Mouse (Mus musculus) heart, embryonic 15.5 days (tissue): ENCODE results near the gene Gpr37. TPM values are rescaled to one million over a fixed set of nuclear protein-coding genes. Genes with fewer than 3 reads are reported as not detected.

ENCODE experiments used
- ATAC-seq: fragments of 200-750 bp; cut with Nextera tagmentation; replicated peaks from 2 replicates; pipeline ENCODE4 v1.8.0; 2017; ENCODE audit warnings: low read depth, moderate TSS enrichment; ENCODE audit not compliant: insufficient number of reproducible peaks, insufficient read depth, low FRiP score
- H3K27ac ChIP-seq: fragments of 300-500 bp; sonication (generic); 2 replicates; pipeline ENCODE4 v1.5.1; 2015; ENCODE audit warnings: mild to moderate bottlenecking, inconsistent platforms
- H3K27me3 ChIP-seq: fragments of 300-500 bp; sonication (generic); 2 replicates; pipeline ENCODE4 v1.6.1; 2015; ENCODE audit warnings: inconsistent platforms
- H3K36me3 ChIP-seq: fragments of 300-500 bp; sonication (generic); 2 replicates; pipeline ENCODE4 v1.6.1; 2015; ENCODE audit warnings: mild to moderate bottlenecking, inconsistent platforms
- H3K4me1 ChIP-seq: fragments of 300-500 bp; sonication (generic); replicated peaks from 2 replicates; pipeline ENCODE4 v1.6.1; 2015; ENCODE audit warnings: inconsistent platforms
- H3K4me2 ChIP-seq: fragments of 300-500 bp; sonication (generic); 2 replicates; pipeline ENCODE4 v1.6.1; 2015; ENCODE audit warnings: inconsistent platforms, mild to moderate bottlenecking, moderate library complexity
- H3K4me3 ChIP-seq: fragments of 300-500 bp; sonication (generic); 2 replicates; pipeline ENCODE4 v1.5.1; 2015; ENCODE audit warnings: mild to moderate bottlenecking, inconsistent platforms
- H3K9ac ChIP-seq: fragments of 300-500 bp; sonication (generic); 2 replicates; pipeline ENCODE4 v1.6.1; 2015; ENCODE audit warnings: mild to moderate bottlenecking, inconsistent platforms
- H3K9me3 ChIP-seq: fragments of 300-500 bp; sonication (generic); replicated peaks from 2 replicates; pipeline ENCODE4 v1.6.1; 2016; ENCODE audit warnings: inconsistent platforms
- WGBS: fragments of 180-500 bp; shearing (Covaris S2); methylation state at CpG from one replicate; pipeline ENCODE4 v1.1.7; 2015; ENCODE audit warnings: mixed read lengths; 5-methylcytosine and 5-hydroxymethylcytosine counted together
- polyA plus RNA-seq: library from polyadenylated mRNA; unstranded; fragments of >200 nt; fragmentation: Nextera tagmentation; extraction: Ambion mirVana; gene quantifications from 2 replicates; pipeline ENCODE4 v1.2.1, GENCODE M21; 2015

Gene Gpr37
- polyA plus RNA-seq, result 1.4 and 1.7 TPM in 2 replicates

DNA sequence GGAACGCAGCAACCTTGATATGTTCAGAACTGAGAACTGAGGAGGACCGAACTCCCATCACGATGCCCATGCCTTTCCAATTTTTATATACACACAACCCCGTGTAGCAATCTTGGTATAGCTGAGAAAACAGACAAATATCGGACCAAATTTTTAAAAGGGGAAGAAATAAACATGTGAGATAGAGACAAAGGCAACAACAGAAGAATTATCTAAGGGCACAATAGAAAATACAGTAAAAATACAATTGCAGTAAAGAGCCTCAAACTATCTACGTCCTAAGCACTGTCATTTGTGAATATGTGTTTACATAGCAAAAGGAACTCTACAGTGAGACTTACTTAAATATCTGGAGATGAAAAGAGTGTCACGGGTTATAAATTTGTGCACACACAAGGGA is at the start of gene Gpr37:
TSS of gene Gpr37 (minus strand) at position 101 of the 400 bp plus-strand sequence.
- Histone ChIP-seq H3K4me2 (peak within 1 kb of the TSS; percentile 93), H3K27ac (peak within 1 kb of the TSS; percentile 38), H3K9me3 (no peaks in the 10 kb centered on the region), H3K36me3 (no peaks in the 10 kb centered on the region), H3K4me3 (peak within 1 kb of the TSS; percentile 64), H3K27me3 (peaks cover 7% of the 10 kb centered on the region), H3K9ac (peak within 1 kb of the TSS; percentile 42), H3K4me1 (peaks cover 14% of the 10 kb centered on the region)
- WGBS, result 30% methylated on average over 7 of the region's 7 CpGs
- ATAC-seq, result no peak

DNA sequence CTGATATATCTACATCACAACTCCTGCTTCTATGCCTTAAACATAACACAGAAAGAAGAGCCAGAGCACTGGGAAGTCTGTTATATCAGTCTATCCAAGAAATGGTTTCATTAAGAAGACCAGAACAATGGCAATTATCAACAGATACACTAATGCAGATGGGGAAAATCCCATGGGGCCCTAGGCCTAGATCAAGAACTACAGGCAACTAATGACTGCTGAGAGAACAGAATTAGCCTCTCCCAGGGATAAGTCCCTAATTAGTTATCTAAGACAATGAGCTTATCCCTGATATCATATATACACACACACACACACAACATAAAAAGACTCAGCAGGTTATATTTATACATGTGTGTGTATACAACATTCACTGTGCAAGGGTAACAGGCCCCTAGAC is 46.0 kb upstream of the Gpr37 start:
- no peak overlapping the region for H3K27ac ChIP-seq
- no peak for ATAC-seq
- H3K4me1 ChIP-seq, result no peaks in the 10 kb centered on the region
- no peaks in the 10 kb centered on the region for H3K27me3 ChIP-seq
- no peak overlapping the region for H3K9ac ChIP-seq
- no peaks in the 10 kb centered on the region for H3K36me3 ChIP-seq
- no peaks in the 10 kb centered on the region for H3K9me3 ChIP-seq
- no peak overlapping the region for H3K4me2 ChIP-seq
- no peak overlapping the region for H3K4me3 ChIP-seq

- Histone ChIP-seq H3K27ac (no peak overlapping the region), H3K4me3 (no peak overlapping the region), H3K9me3 (no peaks in the 10 kb centered on the region), H3K4me1 (no peaks in the 10 kb centered on the region), H3K36me3 (no peaks in the 10 kb centered on the region), H3K4me2 (no peak overlapping the region), H3K27me3 (no peaks in the 10 kb centered on the region), H3K9ac (no peak overlapping the region)
- no peak for ATAC-seq
- WGBS, result 70% methylated on average over 1 of the region's 1 CpGs
Observed at GRCm38 (mm10) chr6:25726560-25726959, 36.0 kb upstream of the Gpr37 start.

DNA sequence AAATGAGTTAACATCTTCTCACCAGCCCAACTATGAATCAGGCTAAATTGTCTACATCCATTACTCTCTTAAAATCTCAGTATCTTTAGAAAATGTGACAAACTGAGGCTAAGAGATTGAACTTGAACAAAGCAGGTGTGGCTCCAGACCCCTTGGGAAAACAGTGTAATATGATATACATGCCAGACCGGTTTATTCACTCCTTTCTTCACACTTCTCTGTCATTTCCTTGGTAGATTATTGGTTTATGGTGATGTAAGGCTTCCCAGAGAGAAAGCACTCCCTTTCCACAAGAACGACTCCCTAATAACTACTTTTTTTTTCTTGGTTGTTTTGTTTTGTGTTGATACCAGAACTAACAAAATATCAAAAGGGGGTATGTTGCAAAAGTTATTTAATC is 20.1 kb upstream of the Gpr37 start:
- Histone ChIP-seq H3K4me1 (no peaks in the 10 kb centered on the region), H3K9ac (no peak overlapping the region), H3K4me3 (no peak overlapping the region), H3K9me3 (no peaks in the 10 kb centered on the region), H3K4me2 (no peak overlapping the region), H3K27ac (no peak overlapping the region), H3K27me3 (no peaks in the 10 kb centered on the region), H3K36me3 (no peaks in the 10 kb centered on the region)
- WGBS, result 19% methylated on average over 2 of the region's 2 CpGs
- no peak for ATAC-seq

DNA sequence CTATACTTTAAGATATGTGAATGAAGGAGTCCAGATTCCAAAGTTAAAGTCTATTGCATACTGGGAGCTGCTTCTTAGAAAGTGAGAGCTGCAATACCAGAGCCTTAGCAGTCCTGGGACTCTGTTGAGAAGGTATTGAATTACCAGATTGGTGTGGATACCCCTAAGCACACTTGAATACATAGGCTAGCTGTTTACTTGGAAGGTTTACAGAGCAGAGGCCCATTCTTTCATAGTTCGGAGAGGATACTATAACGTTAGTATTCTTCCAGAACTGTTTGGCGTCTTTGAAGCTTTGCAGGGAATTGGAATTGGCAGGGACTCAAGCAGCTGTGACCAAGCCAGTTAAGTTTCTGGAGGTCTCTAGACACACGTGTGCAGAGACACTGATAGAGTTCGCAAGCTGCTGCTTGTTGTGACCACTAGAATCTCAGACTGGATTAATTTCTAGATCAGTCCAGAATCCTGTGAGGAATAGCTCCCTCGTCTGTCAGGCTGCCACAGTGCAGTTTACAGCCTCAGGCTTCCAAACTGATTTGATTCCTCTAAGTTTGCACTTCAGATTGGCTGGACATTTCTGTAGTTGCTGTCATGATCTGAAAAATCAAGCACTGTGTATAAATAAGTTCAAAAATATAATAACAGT is 18.8 kb upstream of the Gpr37 start:
- WGBS, result 33% methylated on average over 6 of the region's 6 CpGs
- Histone ChIP-seq H3K9ac (no peak overlapping the region), H3K4me3 (no peak overlapping the region), H3K27me3 (no peaks in the 10 kb centered on the region), H3K4me1 (no peaks in the 10 kb centered on the region), H3K36me3 (no peaks in the 10 kb centered on the region), H3K4me2 (no peak overlapping the region), H3K27ac (no peak overlapping the region), H3K9me3 (no peaks in the 10 kb centered on the region)
- peak; percentile 22; the same call in 1 of the 2 replicates for ATAC-seq

DNA sequence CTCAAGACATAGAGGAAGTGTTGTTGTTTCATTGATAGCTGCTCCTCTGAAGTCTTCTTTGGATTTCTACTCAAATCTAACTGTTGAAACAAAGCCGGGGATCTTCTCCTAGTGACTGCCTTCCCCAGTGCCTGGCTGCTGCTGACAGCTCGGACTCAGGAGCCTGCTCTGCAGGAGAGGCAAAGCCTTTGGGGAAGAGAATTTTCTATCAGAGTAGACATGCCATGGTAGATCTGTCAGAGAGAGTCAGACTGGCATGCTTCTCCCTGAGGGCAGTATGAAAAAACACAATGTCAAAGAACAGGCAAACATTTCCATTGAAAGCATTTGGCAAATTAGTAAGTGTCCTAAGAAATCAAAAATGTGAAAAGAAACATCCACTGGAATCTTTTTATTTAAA is 9.4 kb upstream of the Gpr37 start:
- Histone ChIP-seq H3K4me1 (no peaks in the 10 kb centered on the region), H3K4me2 (no peak overlapping the region), H3K27ac (no peak overlapping the region), H3K36me3 (no peaks in the 10 kb centered on the region), H3K9me3 (no peaks in the 10 kb centered on the region), H3K4me3 (no peak overlapping the region), H3K27me3 (no peaks in the 10 kb centered on the region), H3K9ac (no peak overlapping the region)
- ATAC-seq, result no peak
- WGBS, result 19% methylated on average over 2 of the region's 2 CpGs

- H3K36me3 ChIP-seq, result no peaks in the 10 kb centered on the region
- peak overlapping the region; percentile 93 for H3K4me2 ChIP-seq
- peaks cover 7% of the 10 kb centered on the region for H3K27me3 ChIP-seq
- peak; percentile 48 for ATAC-seq
- H3K4me3 ChIP-seq, result peak overlapping the region; percentile 64
- peak overlapping the region; percentile 42 for H3K9ac ChIP-seq
- H3K4me1 ChIP-seq, result peaks cover 14% of the 10 kb centered on the region
- no peaks in the 10 kb centered on the region for H3K9me3 ChIP-seq
- H3K27ac ChIP-seq, result peak overlapping the region; percentile 38
- 3% methylated on average over 5 of the region's 5 CpGs for WGBS
Observed at GRCm38 (mm10) chr6:25690284-25690605, 284 bp downstream of the Gpr37 start.

DNA sequence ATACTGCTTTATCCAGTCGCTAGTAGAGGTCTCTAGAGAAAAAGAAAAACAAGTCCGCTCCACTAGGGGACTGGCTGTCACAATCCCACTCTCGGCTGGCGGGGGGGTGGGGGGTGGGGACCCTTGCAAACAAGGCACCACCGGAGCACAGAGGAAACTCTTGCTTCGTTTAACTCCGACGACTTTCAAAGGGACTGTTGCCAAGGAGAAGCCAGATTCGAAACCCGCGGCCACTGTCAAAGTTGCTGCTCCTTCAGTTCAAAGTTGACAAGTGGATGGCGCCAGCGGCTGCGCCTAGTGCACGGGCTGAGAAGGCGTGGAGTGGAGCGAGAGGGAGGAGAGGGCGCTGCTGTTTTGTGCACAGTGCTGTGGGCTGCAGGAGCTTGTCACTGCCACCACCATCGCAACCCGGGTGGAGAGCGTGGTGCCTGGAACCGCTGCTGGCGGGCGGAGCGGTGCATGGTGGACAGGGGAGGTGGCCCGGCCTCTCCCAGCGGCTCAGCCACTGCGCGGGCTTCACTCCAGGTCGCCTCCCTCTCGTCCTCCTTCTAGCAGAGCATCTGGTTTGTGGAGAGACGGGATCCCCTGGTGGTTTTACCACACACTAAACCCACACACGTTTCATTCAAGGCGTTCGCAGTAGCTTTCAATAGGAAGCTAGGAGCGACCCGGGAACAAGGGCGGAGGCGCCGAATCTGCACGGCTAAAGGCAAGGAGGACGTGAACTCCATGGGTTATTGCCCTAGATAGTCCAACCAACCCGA is 827 bp downstream of the Gpr37 start:
- no peaks in the 10 kb centered on the region for H3K9me3 ChIP-seq
- H3K27ac ChIP-seq, result peak overlapping the region; percentile 38
- H3K27me3 ChIP-seq, result peaks cover 7% of the 10 kb centered on the region
- peak overlapping the region; percentile 42 for H3K9ac ChIP-seq
- H3K4me2 ChIP-seq, result peak overlapping the region; percentile 93
- WGBS, result under 1% methylated on average over 43 of the region's 43 CpGs
- no peaks in the 10 kb centered on the region for H3K36me3 ChIP-seq
- ATAC-seq, result peak; percentile 72
- H3K4me3 ChIP-seq, result peak overlapping the region; percentile 64
- H3K4me1 ChIP-seq, result peaks cover 14% of the 10 kb centered on the region

- Histone ChIP-seq H3K9me3 (no peaks in the 10 kb centered on the region), H3K27ac (0 out of 2 replicates have a peak overlapping the region, but pooled peaks have one; percentile 38), H3K27me3 (peaks cover 7% of the 10 kb centered on the region), H3K4me2 (peak overlapping the region; percentile 93), H3K4me3 (peak overlapping the region; percentile 64), H3K9ac (peak overlapping the region; percentile 42), H3K4me1 (peaks cover 14% of the 10 kb centered on the region), H3K36me3 (no peaks in the 10 kb centered on the region)
- WGBS, result 1% methylated on average over 25 of the region's 25 CpGs
- ATAC-seq, result no peak
Observed at GRCm38 (mm10) chr6:25688927-25689519, 1.5 kb downstream of the Gpr37 start.

DNA sequence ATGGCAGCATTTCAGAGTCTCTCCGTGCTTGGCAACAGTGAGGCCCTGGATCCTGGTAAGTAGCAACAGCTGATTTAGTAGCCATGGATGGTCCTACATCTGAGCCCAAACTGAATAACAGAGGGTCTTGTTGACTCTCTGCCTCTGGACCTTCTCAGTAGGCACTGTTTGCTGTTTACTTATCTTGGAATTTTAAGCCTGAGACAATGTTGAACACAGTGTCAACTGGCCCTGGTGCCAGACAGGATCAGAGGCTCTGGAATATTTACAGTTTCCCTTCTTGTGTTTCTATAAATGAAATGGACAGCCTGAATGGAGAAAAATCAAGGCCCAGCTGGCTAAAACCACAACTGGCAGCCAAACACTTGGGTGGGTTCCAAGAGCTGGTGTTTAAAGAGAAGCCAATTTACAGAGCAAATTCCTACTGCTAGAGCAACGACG is 3.7 kb downstream of the Gpr37 start:
- Histone ChIP-seq H3K4me3 (0 out of 2 replicates have a peak overlapping the region, but pooled peaks have one; percentile 9), H3K4me2 (peak overlapping the region; percentile 11), H3K27ac (peak overlapping the region; percentile 44), H3K36me3 (no peaks in the 10 kb centered on the region), H3K9ac (no peak overlapping the region), H3K9me3 (no peaks in the 10 kb centered on the region), H3K27me3 (peaks cover 7% of the 10 kb centered on the region), H3K4me1 (peaks cover 14% of the 10 kb centered on the region)
- 24% methylated on average over 3 of the region's 3 CpGs for WGBS
- 0 out of 2 replicates have a peak, but pooled peaks have one; percentile 24 for ATAC-seq

GRCm38 (mm10) chr6:25684391-25684790 is 6.1 kb downstream of the Gpr37 start:
- Histone ChIP-seq H3K36me3 (no peaks in the 10 kb centered on the region), H3K4me1 (peaks cover 14% of the 10 kb centered on the region), H3K4me2 (no peak overlapping the region), H3K4me3 (no peak overlapping the region), H3K27me3 (peaks cover 7% of the 10 kb centered on the region), H3K27ac (no peak overlapping the region), H3K9ac (no peak overlapping the region), H3K9me3 (no peaks in the 10 kb centered on the region)
- ATAC-seq, result no peak
- 67% methylated on average over 2 of the region's 2 CpGs for WGBS
